Comparison of ENCODE assay signal across 14 mouse cellular contexts in the genomic region with DNA sequence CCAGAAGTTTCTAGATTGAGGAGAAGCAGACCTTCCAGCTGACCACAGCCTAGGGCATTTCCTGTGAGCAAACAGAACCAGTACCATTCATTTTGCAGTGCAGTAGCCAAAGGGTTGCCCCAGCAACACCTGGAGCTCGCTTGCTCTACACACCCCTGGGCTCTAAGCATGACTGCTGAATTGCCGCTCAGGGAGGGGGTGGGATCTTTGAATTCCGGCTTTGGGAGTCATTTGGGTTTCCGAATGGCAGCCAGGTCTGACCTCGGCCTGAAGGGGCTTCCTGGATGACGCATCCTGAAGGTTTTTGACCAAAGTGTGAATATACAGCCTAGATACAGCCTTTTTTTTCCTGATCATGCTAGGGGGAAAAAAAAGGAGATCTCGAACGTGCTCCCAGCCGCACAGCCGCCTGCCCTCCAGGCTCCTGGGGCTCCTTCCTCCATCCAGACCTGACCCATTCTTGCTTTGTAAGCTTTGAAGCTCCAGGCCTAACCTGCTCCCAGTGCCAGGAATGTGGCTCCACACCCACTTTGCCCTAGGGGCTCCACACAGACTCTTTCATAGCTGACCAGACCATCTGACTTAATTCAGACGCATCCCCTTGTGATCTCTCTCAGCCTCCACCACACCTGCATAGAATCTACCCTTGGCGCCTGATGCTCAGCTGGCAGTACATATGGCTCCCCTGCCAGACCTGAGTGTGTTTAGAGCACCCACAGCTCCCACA.
"Had no signal": no experiment of that assay in that cellular context is flagged by ENCODE, and none has a peak within 500 bp of the region (broad histone marks: within the 10 kb centered on the region; RNA-seq: fewer than 3 reads in every experiment).

No protein-coding gene starts in this region.

- H3K36me3 ChIP-seq: limb, embryonic 13.5 days; liver, embryonic 13.5 days had no signal

- H3K9ac ChIP-seq: limb, embryonic 13.5 days; liver, embryonic 13.5 days had no signal

- H3K4me2 ChIP-seq: limb, embryonic 13.5 days; liver, embryonic 13.5 days; midbrain, embryonic 11.5 days had no signal

- DNase-seq: kidney, postnatal 14 days; kidney, postnatal 4 days; liver; liver, embryonic 13.5 days; lung, adult 2 months; lung, postnatal 14 days; lung, postnatal 4 days; midbrain, embryonic 14.5 days; thymus, adult 2 months; thymus, postnatal 14 days; thymus, postnatal 4 days had no signal

- H3K4me3 ChIP-seq: limb, embryonic 13.5 days; liver, embryonic 13.5 days had no signal

- H3K27ac ChIP-seq: limb, embryonic 13.5 days; liver, embryonic 13.5 days; stomach, postnatal 0 days had no signal

- H3K9me3 ChIP-seq: limb, embryonic 13.5 days; liver, embryonic 13.5 days had no signal
